Mouse (Mus musculus): ENCODE results near the gene Arv1. TPM values are rescaled to one million over a fixed set of nuclear protein-coding genes. Genes with fewer than 3 reads are reported as not detected.

Gene Arv1
- polyA plus RNA-seq, 1 experiment from 2014 or later = 40.2 TPM

- H3K27ac ChIP-seq (replicated peaks) = no peak overlapping the region
- H3K4me1 ChIP-seq (replicated peaks) = no peaks in the 10 kb centered on the region
- no peaks in the 10 kb centered on the region for H3K36me3 ChIP-seq
- no peak overlapping the region for H3K9ac ChIP-seq
- no peak for ATAC-seq (ENCODE audit: low FRiP score, low read depth)
- no peaks in the 10 kb centered on the region for H3K9me3 ChIP-seq
- no peaks in the 10 kb centered on the region for H3K27me3 ChIP-seq
- no peak overlapping the region for H3K4me2 ChIP-seq
- H3K4me3 ChIP-seq = no peak overlapping the region
- WGBS = 70% methylated on average over 7 of the region's 7 CpGs
Measured at GRCm38 (mm10) chr8:124763061-124763460, 41.1 kb downstream of the Arv1 start.

GRCm38 (mm10) chr8:124772389-124772788, 50.5 kb downstream of the Arv1 start:
- Histone ChIP-seq H3K4me1 (replicated peaks) (0 out of 2 replicates have a peak, but pooled peaks cover 5% of the 10 kb centered on the region), H3K4me3 (no peak overlapping the region), H3K36me3 (no peaks in the 10 kb centered on the region), H3K9me3 (no peaks in the 10 kb centered on the region), H3K27me3 (no peaks in the 10 kb centered on the region), H3K9ac (no peak overlapping the region), H3K27ac (replicated peaks) (peak overlapping the region; percentile 36; the same call in 1 of the 2 replicates), H3K4me2 (no peak overlapping the region)
- peak; percentile 54; the same call in 1 of the 2 replicates for ATAC-seq (ENCODE audit: low FRiP score, low read depth)
- 58% methylated on average over 2 of the region's 2 CpGs for WGBS

GRCm38 (mm10) chr8:124775695-124776094, 53.8 kb downstream of the Arv1 start:
- 0 out of 2 replicates have a peak, but pooled peaks have one; percentile 46 for ATAC-seq (ENCODE audit: low FRiP score, low read depth)
- no peak overlapping the region for H3K27ac ChIP-seq (replicated peaks)
- WGBS = 14% methylated on average over 16 of the region's 16 CpGs

GRCm38 (mm10) chr8:124780236-124780635, 58.3 kb downstream of the Arv1 start:
- Histone ChIP-seq H3K4me3 (no peak overlapping the region), H3K9me3 (no peaks in the 10 kb centered on the region), H3K27me3 (no peaks in the 10 kb centered on the region), H3K36me3 (no peaks in the 10 kb centered on the region), H3K9ac (no peak overlapping the region), H3K27ac (replicated peaks) (peak overlapping the region; percentile 76), H3K4me2 (peak overlapping the region; percentile 31), H3K4me1 (replicated peaks) (peaks cover 12% of the 10 kb centered on the region)
- whole genome bisulfite sequencing = 13% methylated on average over 7 of the region's 7 CpGs
- peak; percentile 82 for ATAC-seq (ENCODE audit: low FRiP score, low read depth)

More at GRCm38 (mm10) chr8:124775695-124776094, 53.8 kb downstream of the Arv1 start:
- H3K4me1 ChIP-seq (replicated peaks) = peaks cover 12% of the 10 kb centered on the region
- H3K4me3 ChIP-seq = no peak overlapping the region
- H3K9me3 ChIP-seq = no peaks in the 10 kb centered on the region
- no peaks in the 10 kb centered on the region for H3K27me3 ChIP-seq
- no peaks in the 10 kb centered on the region for H3K36me3 ChIP-seq
- no peak overlapping the region for H3K9ac ChIP-seq
- peak overlapping the region; percentile 46 for H3K4me2 ChIP-seq

GRCm38 (mm10) chr8:124782431-124782830, 60.5 kb downstream of the Arv1 start:
- ATAC-seq (ENCODE audit: low FRiP score, low read depth) = no peak
- H3K9me3 ChIP-seq = no peaks in the 10 kb centered on the region
- H3K9ac ChIP-seq = no peak overlapping the region
- no peaks in the 10 kb centered on the region for H3K36me3 ChIP-seq
- no peak overlapping the region for H3K4me3 ChIP-seq
- 79% methylated on average over 3 of the region's 3 CpGs for whole genome bisulfite sequencing
- H3K4me1 ChIP-seq (replicated peaks) = peaks cover 12% of the 10 kb centered on the region
- no peak overlapping the region for H3K4me2 ChIP-seq
- H3K27ac ChIP-seq (replicated peaks) = no peak overlapping the region
- no peaks in the 10 kb centered on the region; the same call in 1 of the 2 replicates for H3K27me3 ChIP-seq

GRCm38 (mm10) chr8:124783228-124783627, 61.3 kb downstream of the Arv1 start:
- Histone ChIP-seq H3K27ac (replicated peaks) (no peak overlapping the region), H3K27me3 (no peaks in the 10 kb centered on the region; the same call in 1 of the 2 replicates), H3K4me1 (replicated peaks) (peaks cover 12% of the 10 kb centered on the region), H3K9ac (no peak overlapping the region), H3K4me3 (no peak overlapping the region), H3K36me3 (no peaks in the 10 kb centered on the region), H3K9me3 (no peaks in the 10 kb centered on the region), H3K4me2 (no peak overlapping the region)
- ATAC-seq (ENCODE audit: low FRiP score, low read depth) = no peak
- 89% methylated on average over 15 of the region's 15 CpGs for WGBS

Other genes with a start within 250 kb of the Arv1 start
- 31.5 and 32.4 TPM in 2 replicates for gene Cog2, start 201.4 kb upstream of the Arv1 start, polyA plus RNA-seq (2015; fragmentation: Nextera tagmentation; extraction: Ambion mirVana)
- gene Agt, start 152.4 kb upstream of the Arv1 start, polyA plus RNA-seq (2015; fragmentation: Nextera tagmentation; extraction: Ambion mirVana) = 1.0 TPM in 2 replicates
- gene Capn9, start 146.0 kb upstream of the Arv1 start, polyA plus RNA-seq (2015; fragmentation: Nextera tagmentation; extraction: Ambion mirVana) = 0.07 and 0.26 TPM in 2 replicates
- 21.0 and 23.8 TPM in 2 replicates for gene 2310022B05Rik, start 58.8 kb upstream of the Arv1 start, polyA plus RNA-seq (2015; fragmentation: Nextera tagmentation; extraction: Ambion mirVana)
- gene Ttc13, start 156 bp upstream of the Arv1 start, polyA plus RNA-seq (2015; fragmentation: Nextera tagmentation; extraction: Ambion mirVana) = 61.8 and 66.1 TPM in 2 replicates
- 1.1 and 1.8 TPM in 2 replicates for gene Fam89a, start 29.7 kb downstream of the Arv1 start, polyA plus RNA-seq (2015; fragmentation: Nextera tagmentation; extraction: Ambion mirVana)
- 28.5 and 29.6 TPM in 2 replicates for gene Trim67, start 71.0 kb downstream of the Arv1 start, polyA plus RNA-seq (2015; fragmentation: Nextera tagmentation; extraction: Ambion mirVana)
- 74.7 and 79.5 TPM in 2 replicates for gene Gnpat, start 140.9 kb downstream of the Arv1 start, polyA plus RNA-seq (2015; fragmentation: Nextera tagmentation; extraction: Ambion mirVana)
- gene 2810004N23Rik, start 141.0 kb downstream of the Arv1 start, polyA plus RNA-seq (2015; fragmentation: Nextera tagmentation; extraction: Ambion mirVana) = 26.2 and 26.9 TPM in 2 replicates
- gene Exoc8, start 175.6 kb downstream of the Arv1 start, polyA plus RNA-seq (2015; fragmentation: Nextera tagmentation; extraction: Ambion mirVana) = 14.6 and 15.2 TPM in 2 replicates
- gene Sprtn, start 175.7 kb downstream of the Arv1 start, polyA plus RNA-seq (2015; fragmentation: Nextera tagmentation; extraction: Ambion mirVana) = 8.8 and 9.3 TPM in 2 replicates
- gene Egln1, start 227.2 kb downstream of the Arv1 start, polyA plus RNA-seq (2015; fragmentation: Nextera tagmentation; extraction: Ambion mirVana) = 15.5 and 16.9 TPM in 2 replicates